Mouse (Mus musculus) spleen, adult 2 months (tissue): ENCODE data around the gene Mns1.

Experiments
- CTCF ChIP-seq: fragments of 200-500 bp; IDR thresholded peaks from 2 replicates; pipeline ENCODE4 v1.5.1; 2011; ENCODE audit warnings: mild to moderate bottlenecking, inconsistent platforms; ENCODE audit not compliant: insufficient read depth, insufficient read length, insufficient replicate concordance; ENCODE audit errors: extremely low read depth
- POLR2A ChIP-seq: fragments of 200-500 bp; IDR thresholded peaks from 2 replicates; pipeline ENCODE4 v1.6.1; 2011; ENCODE audit warnings: low read depth, low read length, inconsistent platforms

- no peak for TF ChIP-seq CTCF
- no peak for TF ChIP-seq POLR2A
Observed at GRCm38 (mm10) chr9:72389431-72390002, 48.3 kb upstream of the Mns1 start.
